Mouse (Mus musculus): ENCODE data around the gene 1700129C05Rik. TPM values are rescaled to one million over a fixed set of nuclear protein-coding genes. Genes with fewer than 3 reads are reported as not detected.

The 1700129C05Rik gene
- total and polyA plus RNA-seq, 2 experiments from 2014 or later = not detected

- WGBS = 21% methylated on average over 6 of the region's 6 CpGs
- Histone ChIP-seq H3K4me3 (ENCODE audit: low read depth, low read length) (no peak overlapping the region), H3K9ac (replicated peaks; ENCODE audit: low read depth, low read length) (no peak overlapping the region), H3K9me3 (replicated peaks; ENCODE audit: control insufficient read depth, low read length) (no peaks in the 10 kb centered on the region), H3K4me2 (ENCODE audit: low read depth, low read length) (no peak overlapping the region), H3K36me3 (replicated peaks; ENCODE audit: control insufficient read depth, insufficient read depth, low read length) (no peaks in the 10 kb centered on the region), H3K4me1 (ENCODE audit: control insufficient read depth, insufficient read depth) (no peaks in the 10 kb centered on the region), H3K27me3 (ENCODE audit: control insufficient read depth, insufficient read depth, low read length) (no peaks in the 10 kb centered on the region), H3K27ac (ENCODE audit: low read depth) (no peak overlapping the region)
- ATAC-seq (ENCODE audit: insufficient read depth, low read depth) (no peak), DNase-seq (ENCODE audit: low spot score) (peak; percentile 37)
- no peak for TF ChIP-seq EP300 (IDR thresholded peaks at IDR 0.05; ENCODE audit: low read depth)
- TF ChIP-seq CTCF (IDR thresholded peaks at IDR 0.05; ENCODE audit: low read depth) = peak; percentile 75
Measured at GRCm38 (mm10) chr14:59084396-59084795, 58.3 kb downstream of the 1700129C05Rik start.

Other genes starting within 250 kb of the 1700129C05Rik start
- not detected in 2 replicates for gene Gm5142, start 35.9 kb upstream of the 1700129C05Rik start, total RNA-seq (2014; rRNA removed; ENCODE audit: low replicate concordance)
- not detected in 2 replicates for gene Gm5142, start 35.9 kb upstream of the 1700129C05Rik start, polyA plus RNA-seq (2015; fragmentation: Nextera tagmentation; extraction: Ambion mirVana)
- gene Rcbtb1, start 58.3 kb upstream of the 1700129C05Rik start, total RNA-seq (2014; rRNA removed; ENCODE audit: low replicate concordance) = 9.5 and 16.3 TPM in 2 replicates
- 7.8 and 8.1 TPM in 2 replicates for gene Rcbtb1, start 58.3 kb upstream of the 1700129C05Rik start, polyA plus RNA-seq (2015; fragmentation: Nextera tagmentation; extraction: Ambion mirVana)
- gene Gm6904, start 117.3 kb upstream of the 1700129C05Rik start, total RNA-seq (2014; rRNA removed; ENCODE audit: low replicate concordance) = not detected in 2 replicates
- not detected in 2 replicates for gene Gm6904, start 117.3 kb upstream of the 1700129C05Rik start, polyA plus RNA-seq (2015; fragmentation: Nextera tagmentation; extraction: Ambion mirVana)
- gene Phf11a, start 154.6 kb upstream of the 1700129C05Rik start, total RNA-seq (2014; rRNA removed; ENCODE audit: low replicate concordance) = not detected in 2 replicates
- gene Phf11a, start 154.6 kb upstream of the 1700129C05Rik start, polyA plus RNA-seq (2015; fragmentation: Nextera tagmentation; extraction: Ambion mirVana) = 0.12 and 0.15 TPM in 2 replicates
- not detected in 2 replicates for gene Phf11b, start 198.5 kb upstream of the 1700129C05Rik start, total RNA-seq (2014; rRNA removed; ENCODE audit: low replicate concordance)
- gene Phf11b, start 198.5 kb upstream of the 1700129C05Rik start, polyA plus RNA-seq (2015; fragmentation: Nextera tagmentation; extraction: Ambion mirVana) = 0.92 and 1.4 TPM in 2 replicates
- gene Phf11d, start 222.6 kb upstream of the 1700129C05Rik start, total RNA-seq (2014; rRNA removed; ENCODE audit: low replicate concordance) = 13.7 and 19.0 TPM in 2 replicates
- 5.5 and 6.7 TPM in 2 replicates for gene Phf11d, start 222.6 kb upstream of the 1700129C05Rik start, polyA plus RNA-seq (2015; fragmentation: Nextera tagmentation; extraction: Ambion mirVana)

Measured in heart, postnatal 0 days (tissue).